Mouse (Mus musculus): ENCODE measurements at regions not wholly inside any gene's neighbourhood (a gene's known extent, or its start where the extent isn't known, plus 50 kb on each side); places are given as distances from the start of the nearest gene placed in this dataset.

GRCm38 (mm10) chr11:111763081-111763480 is 697.1 kb downstream of the Kcnj2 start:
- CTCF ChIA-PET = interaction anchor here in 1 of 4 experiments (0.6 kb wide), 1 partner anchor 377 kb away, joined by 3 read pairs; no protein-coding TSS in a partner anchor
- POLR2A ChIA-PET = no interaction called here

DNA sequence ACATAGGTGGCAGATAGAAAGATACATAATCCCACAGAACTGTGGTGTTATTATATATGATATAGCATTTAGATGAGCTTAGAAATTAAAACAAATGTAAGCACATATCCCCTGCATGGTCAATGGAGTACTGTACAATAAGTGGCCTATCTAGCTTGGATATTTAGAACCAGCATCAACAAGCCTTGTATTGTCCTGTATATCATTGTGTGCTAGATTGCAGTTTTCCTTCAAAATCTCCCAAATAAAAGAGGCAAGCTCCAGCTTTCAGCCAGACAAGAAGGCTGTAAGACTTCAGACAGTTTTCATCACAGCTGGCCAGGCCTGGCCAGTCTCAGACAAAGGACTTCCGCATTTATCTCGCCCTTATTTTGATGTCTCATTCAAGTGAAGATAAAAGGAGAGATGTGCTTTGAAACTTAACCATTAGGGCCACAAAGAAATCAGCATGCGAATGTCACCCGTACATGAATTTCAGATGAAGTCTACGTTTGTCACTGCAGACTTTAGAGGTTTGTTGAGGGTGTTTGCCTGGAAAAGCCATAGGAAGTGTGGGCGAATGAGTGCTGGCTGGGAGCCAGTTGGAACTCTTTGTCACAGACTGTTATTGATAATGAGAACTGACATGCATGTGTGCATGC is 700.5 kb downstream of the Kcnj2 start:
- POLR2A ChIA-PET = interaction anchor here in 1 of 4 experiments (0.8 kb wide), 1 partner anchor 39 kb away, joined by 3 read pairs; no protein-coding TSS in a partner anchor
- CTCF ChIA-PET = no interaction called here

GRCm38 (mm10) chr11:111767012-111767392 is 701.0 kb downstream of the Kcnj2 start:
- POLR2A ChIA-PET = no interaction called here
- CTCF ChIA-PET = no interaction called here

- POLR2A ChIA-PET = no interaction called here
- CTCF ChIA-PET = no interaction called here
Measured at GRCm38 (mm10) chr11:111774108-111774679, 708.2 kb downstream of the Kcnj2 start.

DNA sequence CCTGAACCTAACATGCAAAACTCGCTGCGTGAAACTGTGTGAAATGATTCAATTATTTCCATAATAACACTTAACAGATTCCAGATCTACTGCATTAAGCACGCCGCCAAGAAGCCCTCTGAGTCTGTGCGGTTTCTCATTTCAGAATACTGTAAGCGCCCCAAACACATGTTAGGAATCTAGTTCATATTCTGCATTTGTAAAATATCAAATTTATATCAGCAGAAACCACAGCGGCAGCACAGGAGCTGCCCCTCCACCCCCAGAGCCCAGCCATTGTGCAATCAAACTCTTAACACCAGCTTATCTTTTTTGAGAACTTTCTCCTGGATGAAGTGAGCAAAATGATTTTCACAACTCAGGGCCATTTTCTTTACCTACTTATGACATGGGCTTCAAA is 715.4 kb downstream of the Kcnj2 start:
- ChIA-PET POLR2A (no interaction called here), CTCF (no interaction called here)

DNA sequence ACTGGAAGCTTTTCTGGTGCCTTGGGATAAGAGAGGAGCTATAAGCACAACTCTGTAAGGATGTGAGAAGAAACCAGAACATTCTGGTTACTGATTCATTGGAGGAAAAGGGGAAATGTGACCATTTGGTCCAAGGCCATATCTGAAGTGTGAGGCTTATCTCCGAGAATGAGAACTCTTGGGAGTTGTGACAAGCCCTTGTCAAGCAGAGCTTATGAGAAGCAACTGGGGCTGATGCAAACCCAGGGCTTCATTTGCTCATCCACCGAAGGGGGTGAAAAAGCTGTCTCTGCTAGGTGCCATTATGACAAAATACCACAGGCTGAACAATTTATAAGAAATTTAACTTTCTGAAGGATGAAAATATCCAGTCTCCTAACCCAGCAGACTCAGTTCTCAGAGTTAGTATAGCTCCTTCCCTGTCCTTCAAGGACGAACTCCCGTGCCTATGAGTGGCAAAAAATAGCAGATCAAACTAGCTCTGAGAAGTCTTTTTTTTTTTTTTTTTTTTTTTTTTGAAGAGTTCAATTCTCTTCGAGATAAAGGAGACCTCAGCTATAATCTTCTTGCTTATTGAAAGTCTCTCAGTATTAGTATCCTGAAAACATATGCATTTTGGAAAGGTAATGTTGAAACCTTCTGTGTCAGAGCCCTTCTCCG is 725.4 kb downstream of the Kcnj2 start:
- CTCF ChIA-PET = no interaction called here
- POLR2A ChIA-PET = no interaction called here

- CTCF ChIA-PET = no interaction called here
- POLR2A ChIA-PET = interaction anchor here in 1 of 4 experiments (0.6 kb wide), 1 partner anchor 87 kb away, joined by 10 read pairs; no protein-coding TSS in a partner anchor
Measured at GRCm38 (mm10) chr11:111801033-111801432, 735.1 kb downstream of the Kcnj2 start.

DNA sequence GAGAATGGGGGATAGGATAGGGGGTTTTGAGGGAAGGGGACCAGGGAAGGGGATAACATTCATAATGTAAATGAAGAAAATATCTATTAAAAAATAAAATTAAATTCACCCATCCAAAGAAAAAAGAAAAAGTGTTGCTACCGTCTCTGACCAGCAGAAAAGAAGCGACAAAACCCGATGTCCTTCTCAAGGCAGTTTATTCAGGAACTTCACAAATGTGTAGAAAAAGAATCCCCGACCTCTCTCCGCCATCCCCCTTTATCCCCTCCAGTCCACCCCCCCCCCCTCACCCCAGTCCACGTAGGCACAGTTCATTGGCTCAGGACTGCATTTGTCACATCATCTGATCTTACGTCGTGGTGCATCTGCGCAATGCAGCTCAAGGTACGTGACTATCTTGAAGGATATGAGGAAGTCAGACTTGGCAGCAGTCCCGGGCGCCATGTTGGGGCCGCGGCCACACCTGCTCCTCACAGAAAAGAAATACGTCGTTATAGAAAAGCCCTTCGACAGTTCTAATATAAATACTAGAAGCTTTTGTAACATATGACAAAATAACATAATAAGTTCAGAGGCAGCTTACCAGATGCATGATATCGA is 750.3 kb downstream of the Kcnj2 start:
- CTCF ChIA-PET = no interaction called here

GRCm38 (mm10) chr11:111818124-111818523 is 752.2 kb downstream of the Kcnj2 start:
- CTCF ChIA-PET = no interaction called here
- POLR2A ChIA-PET = no interaction called here

More for the DNA sequence above, 750.3 kb downstream of the Kcnj2 start:
- POLR2A ChIA-PET = interaction anchor here in 1 of 4 experiments (0.6 kb wide), 1 partner anchor 145 kb away, joined by 3 read pairs; no protein-coding TSS in a partner anchor

DNA sequence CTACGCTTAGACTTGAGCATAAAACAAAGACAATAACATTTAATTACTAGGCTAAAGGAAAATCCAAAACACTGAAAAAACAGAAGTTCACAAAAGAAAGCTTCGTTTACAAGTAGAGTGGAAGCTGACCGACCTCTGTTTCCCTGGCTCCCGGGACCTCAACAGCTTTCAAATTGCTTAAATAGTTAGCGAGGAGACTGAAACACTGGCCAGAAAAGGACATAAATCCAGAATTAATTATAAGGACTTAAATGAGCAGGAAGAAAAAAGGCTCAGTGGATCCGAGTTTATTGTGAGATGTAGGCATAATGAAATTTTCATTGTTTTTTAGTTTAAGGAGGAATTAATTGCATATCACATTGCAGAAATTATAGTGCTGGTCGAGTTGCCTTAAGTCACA is 754.4 kb downstream of the Kcnj2 start:
- ChIA-PET CTCF (no interaction called here), POLR2A (no interaction called here)

- ChIA-PET POLR2A (no interaction called here), CTCF (no interaction called here)
Measured at GRCm38 (mm10) chr11:111828455-111828854, 762.5 kb downstream of the Kcnj2 start.

DNA sequence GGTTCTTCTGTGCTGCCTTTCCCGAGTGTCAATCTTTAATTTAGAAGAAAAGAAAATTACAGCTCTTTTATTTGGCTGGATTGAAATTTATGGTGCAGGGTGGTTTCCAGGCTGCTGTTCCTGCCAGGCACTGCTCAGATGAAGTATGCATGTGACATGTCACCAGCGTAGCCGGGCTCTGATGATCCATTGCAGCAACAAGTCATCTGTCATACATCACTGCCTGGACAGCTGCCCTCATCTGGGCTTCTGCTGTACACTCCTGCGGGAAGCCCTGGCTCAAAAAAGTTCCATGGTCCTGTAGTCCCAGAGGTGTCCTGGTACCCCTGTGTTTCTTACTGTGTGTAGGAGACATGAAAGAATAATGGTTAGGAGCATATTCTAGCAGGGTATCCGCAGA is 773.0 kb downstream of the Kcnj2 start:
- ChIA-PET CTCF (no interaction called here), POLR2A (no interaction called here)

GRCm38 (mm10) chr11:111843728-111844258 is 777.8 kb downstream of the Kcnj2 start:
- ChIA-PET POLR2A (no interaction called here), CTCF (no interaction called here)

DNA sequence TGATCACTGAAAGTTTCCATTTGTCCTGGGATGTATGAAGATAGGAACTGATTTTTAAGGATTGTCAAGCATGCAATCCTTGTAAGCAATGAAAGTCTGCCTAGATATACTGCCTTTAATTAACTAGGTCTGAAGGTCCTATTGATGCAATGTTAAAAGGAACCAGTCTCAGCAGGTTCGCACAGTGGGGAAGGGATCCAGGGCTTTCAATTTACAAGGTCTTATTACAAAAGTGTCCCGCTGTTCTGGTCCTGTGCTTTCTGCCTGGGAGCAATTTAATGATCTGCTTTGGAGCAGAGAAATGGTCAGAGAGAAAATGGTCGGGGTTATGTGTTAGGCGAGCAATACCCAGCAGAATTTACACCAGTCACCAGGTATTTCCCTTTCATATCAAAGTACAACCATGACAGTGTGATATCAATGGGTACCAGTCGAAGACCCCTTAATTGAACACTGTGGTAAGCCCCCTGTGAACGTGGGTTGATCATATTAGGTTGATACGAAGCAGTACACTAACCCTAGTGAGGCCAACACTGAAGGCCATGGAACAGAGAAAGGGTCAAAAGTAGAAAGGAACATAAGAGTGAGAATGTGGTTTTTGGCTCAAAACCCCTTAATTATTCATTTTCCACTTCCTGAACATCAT is 778.5 kb downstream of the Kcnj2 start:
- CTCF ChIA-PET = no interaction called here
- POLR2A ChIA-PET = no interaction called here

DNA sequence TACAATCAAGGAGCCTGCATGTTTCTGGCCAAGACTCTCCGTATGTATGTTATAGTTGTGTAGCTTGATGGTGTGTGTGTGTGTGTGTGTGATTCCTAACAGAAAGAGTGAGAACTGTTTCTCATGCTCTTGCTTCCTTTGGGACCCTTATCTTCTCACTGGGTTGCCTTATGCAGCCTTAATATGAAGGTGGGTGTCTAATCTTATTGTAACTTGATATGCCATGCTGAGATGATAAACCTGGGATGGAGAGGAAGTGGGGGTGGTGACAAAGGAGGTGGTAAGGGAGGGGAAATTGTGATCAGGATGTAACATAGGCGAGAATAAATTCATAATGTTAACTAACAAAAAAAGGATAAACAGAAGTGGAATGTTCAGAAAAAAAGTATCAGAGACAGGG is 791.3 kb downstream of the Kcnj2 start:
- ChIA-PET POLR2A (no interaction called here), CTCF (no interaction called here)

GRCm38 (mm10) chr11:111858111-111858510 is 792.1 kb downstream of the Kcnj2 start:
- ChIA-PET POLR2A (no interaction called here), CTCF (no interaction called here)

- POLR2A ChIA-PET = interaction anchor here in 1 of 4 experiments (1.1 kb wide), 1 partner anchor 13 kb away, joined by 3 read pairs; no protein-coding TSS in a partner anchor
- CTCF ChIA-PET = no interaction called here
Measured at GRCm38 (mm10) chr11:111865143-111865542, 799.2 kb downstream of the Kcnj2 start.

DNA sequence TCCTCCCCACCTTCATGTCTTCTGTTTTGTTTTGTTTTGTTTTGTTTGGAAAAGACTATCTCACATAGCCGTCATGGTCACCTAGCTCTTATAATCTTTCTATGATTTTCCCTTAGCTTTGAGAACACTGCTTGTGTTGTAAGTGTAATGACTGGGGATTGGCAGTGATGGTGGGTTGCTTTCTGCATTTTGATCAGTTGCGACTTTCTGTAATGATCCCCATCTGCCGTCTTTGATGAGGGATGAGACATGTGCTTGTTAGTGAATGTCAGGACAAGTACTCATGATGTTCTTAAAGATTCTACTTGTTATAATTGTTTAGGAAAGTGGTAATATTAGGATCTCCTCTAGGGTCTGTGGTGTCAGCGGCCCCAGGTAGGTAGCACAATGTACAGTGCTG is 809.4 kb downstream of the Kcnj2 start:
- ChIA-PET CTCF (no interaction called here), POLR2A (no interaction called here)

DNA sequence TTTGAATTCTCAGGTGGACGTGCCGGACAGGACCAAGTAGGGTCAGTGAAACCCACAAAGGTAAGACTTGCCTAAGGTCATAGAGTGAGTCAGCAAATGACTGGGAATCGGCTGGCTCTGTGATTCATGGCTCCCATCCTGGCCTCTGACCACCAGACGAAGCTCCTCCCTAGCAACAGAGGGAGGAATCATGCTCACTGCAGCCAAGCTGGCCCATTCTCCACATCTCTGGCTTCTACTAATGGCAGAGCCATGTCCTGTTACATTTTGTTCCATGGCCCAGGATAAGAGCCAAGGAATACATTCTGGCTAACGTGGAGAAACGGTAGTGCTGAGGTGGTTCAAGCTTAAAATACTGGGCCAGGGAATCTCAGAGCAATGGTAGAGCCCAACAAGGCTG is 814.2 kb downstream of the Kcnj2 start:
- POLR2A ChIA-PET = no interaction called here

GRCm38 (mm10) chr11:111890026-111890425 is 824.1 kb downstream of the Kcnj2 start:
- ChIA-PET POLR2A (no interaction called here), CTCF (no interaction called here)

More for the DNA sequence above, 814.2 kb downstream of the Kcnj2 start:
- CTCF ChIA-PET = no interaction called here

All from embryonic stem cell, embryonic (primary cell).